Mouse (Mus musculus) brain, embryonic 14.5 days (tissue): ENCODE data around the gene Cracr2a.

Experiments
- CTCF ChIP-seq: fragments of 200-500 bp; IDR thresholded peaks from 2 replicates; pipeline ENCODE4 v1.5.1; 2012; ENCODE audit warnings: inconsistent platforms, mild to moderate bottlenecking, moderate library complexity, borderline replicate concordance; ENCODE audit not compliant: insufficient read depth, insufficient read length; ENCODE audit errors: extremely low read depth
- POLR2A ChIP-seq: fragments of 200-500 bp; IDR thresholded peaks from 2 replicates; pipeline ENCODE4 v1.6.1; 2012; ENCODE audit warnings: mild to moderate bottlenecking, inconsistent platforms, borderline replicate concordance; ENCODE audit not compliant: poor library complexity, insufficient read depth, insufficient read length, severe bottlenecking; ENCODE audit errors: extremely low read depth

DNA sequence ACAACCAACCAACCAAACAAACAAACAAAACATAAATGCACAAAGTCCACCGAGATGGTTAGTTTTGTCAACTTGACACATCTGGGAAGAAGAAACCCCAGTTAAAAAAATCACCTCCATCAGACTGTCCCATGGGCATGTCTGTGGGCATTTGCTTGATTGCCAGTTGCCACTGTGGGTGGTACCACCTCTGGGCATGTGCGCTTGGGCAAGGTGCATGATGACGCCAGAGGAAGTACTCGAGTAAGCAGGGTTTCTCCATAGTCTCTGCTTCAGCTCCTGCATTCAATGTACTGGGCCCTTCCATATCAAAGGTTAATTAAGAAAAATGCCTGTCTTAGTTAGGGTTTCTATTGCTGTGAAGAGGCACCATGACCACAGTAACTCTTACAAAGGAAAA, 21.9 kb upstream of the Cracr2a start:
- TF ChIP-seq CTCF (no peak), POLR2A (no peak)
